Mouse (Mus musculus) C2C12 (cell line): ENCODE data around the gene Cit.

Source experiments
- CEBPB ChIP-seq: IDR thresholded peaks from one replicate; pipeline ENCODE4 v1.6.1; 2011; ENCODE audit warnings: low read depth, mild to moderate bottlenecking, control low read depth, moderate library complexity
- CTCF ChIP-seq: IDR thresholded peaks from one replicate; pipeline ENCODE4 v1.5.1; 2011; ENCODE audit not compliant: control insufficient read depth, insufficient read depth, insufficient read length
- MYOG ChIP-seq: IDR thresholded peaks from one replicate; pipeline ENCODE4 v1.6.1; 2011; ENCODE audit not compliant: control insufficient read depth, insufficient read length; ENCODE audit errors: extremely low read depth
- USF1 ChIP-seq: IDR thresholded peaks from one replicate; pipeline ENCODE4 v1.6.1; 2011; ENCODE audit warnings: low read depth, mild to moderate bottlenecking, control low read depth, moderate library complexity

DNA sequence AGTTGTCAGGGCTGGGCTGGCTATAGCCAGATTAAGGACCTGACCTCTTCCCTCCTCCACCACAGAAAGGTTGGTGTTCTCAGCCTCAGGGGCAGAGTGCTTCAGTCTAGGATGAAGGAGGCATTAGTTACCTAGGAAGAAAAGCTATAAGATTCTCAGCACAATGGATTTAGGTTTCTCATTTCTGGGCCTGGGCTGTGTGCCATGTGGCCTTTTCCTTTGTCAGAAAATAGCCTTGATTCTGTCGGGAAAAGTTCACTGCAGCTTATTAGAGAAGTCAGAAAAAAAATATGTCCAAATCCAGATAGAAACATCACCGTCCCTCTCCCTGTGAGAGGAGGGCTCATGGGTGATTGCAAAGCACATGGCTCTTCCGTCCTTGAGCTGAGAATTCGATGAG, 204.7 kb downstream of the Cit start:
- TF ChIP-seq MYOG (no peak), CTCF (no peak), USF1 (no peak), CEBPB (no peak)
